Mouse (Mus musculus) myocyte (in vitro differentiated cells): ENCODE data around the gene Tada3.

Experiments used
- CEBPB ChIP-seq: IDR thresholded peaks from 2 replicates; pipeline ENCODE4 v1.6.1; 2011; ENCODE audit warnings: mild to moderate bottlenecking, moderate library complexity; ENCODE audit not compliant: poor library complexity, insufficient read depth, severe bottlenecking
- E2F4 ChIP-seq: IDR thresholded peaks from one replicate; pipeline ENCODE4 v1.6.1; 2011; ENCODE audit warnings: mild to moderate bottlenecking, control low read depth, moderate library complexity; ENCODE audit not compliant: insufficient read depth
- MAX ChIP-seq: IDR thresholded peaks from one replicate; pipeline ENCODE4 v1.6.1; 2011; ENCODE audit warnings: low read depth, mild to moderate bottlenecking, control low read depth
- MYOD1 ChIP-seq, 3 experiments: IDR thresholded peaks; one replicate each; pipeline ENCODE4 v1.6.1; 2011; ENCODE audit warnings: control low read depth in 2 of 3, low read depth in 2 of 3, mild to moderate bottlenecking in 2 of 3, moderate library complexity in 1 of 3; ENCODE audit not compliant: insufficient read length in 2 of 3, control insufficient read depth in 1 of 3
- POLR2A ChIP-seq: IDR thresholded peaks from one replicate; pipeline ENCODE4 v1.6.1; 2011; ENCODE audit warnings: low read depth, mild to moderate bottlenecking, control low read depth, moderate library complexity; ENCODE audit not compliant: insufficient read length
- REST ChIP-seq: IDR thresholded peaks from one replicate; pipeline ENCODE4 v1.6.1; 2011; ENCODE audit warnings: mild to moderate bottlenecking, control low read depth, moderate library complexity; ENCODE audit not compliant: insufficient read depth, insufficient read length
- SRF ChIP-seq: IDR thresholded peaks from one replicate; pipeline ENCODE4 v1.6.1; 2011; ENCODE audit warnings: low read depth; ENCODE audit not compliant: control insufficient read depth, insufficient read length
- TCF12 ChIP-seq: IDR thresholded peaks from one replicate; pipeline ENCODE4 v1.6.1; 2011; ENCODE audit warnings: mild to moderate bottlenecking, control low read depth; ENCODE audit not compliant: poor library complexity, insufficient read depth, severe bottlenecking
- TCF3 ChIP-seq: IDR thresholded peaks from one replicate; pipeline ENCODE4 v1.6.1; 2011; ENCODE audit warnings: low read depth, control low read depth; ENCODE audit not compliant: insufficient read length
- USF1 ChIP-seq: IDR thresholded peaks from one replicate; pipeline ENCODE4 v1.6.1; 2011; ENCODE audit warnings: low read depth, mild to moderate bottlenecking, control low read depth, moderate library complexity

DNA sequence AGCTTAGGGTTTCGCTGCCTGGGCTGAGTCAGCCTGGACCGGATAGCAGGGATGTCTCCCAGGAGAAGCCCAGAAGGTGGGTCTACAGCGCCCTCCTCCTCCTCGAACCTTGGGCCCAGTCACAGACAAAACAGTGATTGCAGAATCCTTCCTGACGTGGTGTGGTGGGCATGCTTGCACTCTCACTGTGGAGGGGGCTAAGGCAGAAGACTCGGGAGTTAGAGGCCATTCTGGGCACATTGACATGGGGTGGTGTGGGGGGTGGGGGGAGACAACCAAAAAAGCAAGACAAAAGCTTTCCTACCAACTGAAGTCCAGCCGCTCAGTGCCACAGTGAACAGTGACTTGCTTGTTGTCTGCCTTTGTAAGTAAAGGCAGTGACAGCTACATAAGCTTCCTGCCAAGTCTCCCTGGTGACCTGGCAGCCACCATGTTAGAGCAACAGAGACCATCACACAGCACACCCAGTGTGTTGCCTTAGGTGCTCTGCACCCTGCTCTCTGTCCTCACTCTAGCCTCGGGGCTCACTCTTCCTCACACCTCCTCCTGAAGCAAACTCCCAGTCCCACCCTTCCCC, 6.8 kb upstream of the Tada3 start:
- TF ChIP-seq REST = no peak
- no peak for TF ChIP-seq POLR2A
- TF ChIP-seq MYOD1 (IDR thresholded peaks at IDR 0.05; ENCODE audit: control insufficient read depth in 1 of 3, insufficient read length in 2 of 3, low read depth in 2 of 3) = no peak
- TF ChIP-seq E2F4 = no peak
- no peak for TF ChIP-seq USF1
- TF ChIP-seq CEBPB = no peak
- TF ChIP-seq MAX = no peak
- no peak for TF ChIP-seq TCF3
- TF ChIP-seq SRF = no peak
- TF ChIP-seq TCF12 = no peak
